Mouse (Mus musculus): Measurements from ENCODE around the gene Smim11. TPM values are rescaled to one million over a fixed set of nuclear protein-coding genes. Genes with fewer than 3 reads are reported as not detected.

Smim11 gene
- total and polyA plus RNA-seq, 3 experiments = 85.8 to 127 (median 93.0) TPM

GRCm38 (mm10) chr16:92357566-92357965, 56.5 kb downstream of the Smim11 start:
- in situ Hi-C loops (cut with MboI; ENCODE audit: low pct_ligation_motif_present, low pct_unique_long_range_greater_than_20kb, low sequenced_read_pairs) = no loop called here
- Histone ChIP-seq H3K79me2 (replicated peaks; ENCODE audit: control insufficient read depth, extremely low read depth, insufficient read depth, poor library complexity, severe bottlenecking) (no peaks in the 10 kb centered on the region), H3K4me1 (ENCODE audit: control insufficient read depth in 1 of 2, insufficient read depth in 2 of 2) (peaks cover 23 to 46% of the 10 kb centered on the region in 2 experiments), H3K4me3 (replicated peaks in 1 of 3; ENCODE audit: low read depth in 2 of 3, low read length in 2 of 3, poor library complexity in 1 of 3) (no peak overlapping the region), H3K27ac (ENCODE audit: insufficient read depth, low read depth) (no peak overlapping the region), H3K36me3 (replicated peaks in 1 of 2; ENCODE audit: control insufficient read depth in 1 of 2, insufficient read depth in 1 of 2, low read length in 1 of 2) (no peaks in the 10 kb centered on the region), H3K4me2 (ENCODE audit: insufficient read depth, low read depth, poor library complexity, severe bottlenecking) (no peak overlapping the region), H3K9me3 (replicated peaks; ENCODE audit: low read length) (no peaks in the 10 kb centered on the region), H3K9ac (ENCODE audit: insufficient read depth, low read depth) (no peak overlapping the region), H3K27me3 (replicated peaks) (peaks cover 12% of the 10 kb centered on the region)
- no peak for DNase-seq (ENCODE audit: extremely low read depth)
- 0 out of 2 replicates have a peak, but pooled peaks have one; percentile 46 for TF ChIP-seq RCOR1 (conservative IDR thresholded peaks at IDR 0.05; ENCODE audit: low read depth, low read length)
- TF ChIP-seq NELFE (IDR thresholded peaks at IDR 0.05; ENCODE audit: low read depth, low read length) = no peak
- TF ChIP-seq MYC (IDR thresholded peaks at IDR 0.05; ENCODE audit: low read depth, low read length) = no peak
- no peak for TF ChIP-seq MEF2A (IDR thresholded peaks at IDR 0.05; ENCODE audit: borderline replicate concordance, low read depth, low read length)
- peak; percentile 40; the same call in 1 of the 2 replicates for TF ChIP-seq EP300 (IDR thresholded peaks at IDR 0.05; ENCODE audit: low read length)
- TF ChIP-seq BHLHE40 (IDR thresholded peaks at IDR 0.05; ENCODE audit: low read depth, low read length) = peak; percentile 71
- 0 out of 2 replicates have a peak, but pooled peaks have one; percentile 11 for TF ChIP-seq CHD2 (IDR thresholded peaks at IDR 0.05; ENCODE audit: low read length)
- no peak for TF ChIP-seq USF2 (conservative IDR thresholded peaks at IDR 0.05; ENCODE audit: low read depth, low read length)
- TF ChIP-seq SMC3 (IDR thresholded peaks at IDR 0.05; ENCODE audit: low read depth, low read length) = no peak
- no peak for TF ChIP-seq PAX5 (IDR thresholded peaks at IDR 0.05; ENCODE audit: low read length)
- no peak for TF ChIP-seq IRF4 (IDR thresholded peaks at IDR 0.05; ENCODE audit: low read depth, low read length)
- TF ChIP-seq ETS1 (conservative IDR thresholded peaks at IDR 0.05; ENCODE audit: low read depth, low read length) = peak; percentile 49
- no peak for TF ChIP-seq RAD21 (IDR thresholded peaks at IDR 0.05; ENCODE audit: low read depth, low read length)
- 0 out of 2 replicates have a peak, but pooled peaks have one; percentile 20 for TF ChIP-seq MAFK (IDR thresholded peaks at IDR 0.05; ENCODE audit: insufficient replicate concordance, low read length)
- TF ChIP-seq TCF12 (IDR thresholded peaks at IDR 0.05; ENCODE audit: low read depth, low read length) = peak; percentile 41; the same call in 1 of the 2 replicates
- dilution Hi-C loops (cut with MboI; ENCODE audit: extremely low pct_ligation_motif_present, extremely low pct_unique_long_range_greater_than_20kb, low sequenced_read_pairs) = no loop called here

GRCm38 (mm10) chr16:92358734-92359133, 57.6 kb downstream of the Smim11 start:
- Histone ChIP-seq H3K27ac (ENCODE audit: insufficient read depth, low read depth) (no peak overlapping the region), H3K79me2 (replicated peaks; ENCODE audit: control insufficient read depth, extremely low read depth, insufficient read depth, poor library complexity, severe bottlenecking) (no peaks in the 10 kb centered on the region), H3K36me3 (replicated peaks in 1 of 2; ENCODE audit: control insufficient read depth in 1 of 2, insufficient read depth in 1 of 2, low read length in 1 of 2) (no peaks in the 10 kb centered on the region), H3K4me1 (ENCODE audit: control insufficient read depth in 1 of 2, insufficient read depth in 2 of 2) (peaks cover 19 to 43% of the 10 kb centered on the region in 2 experiments), H3K4me2 (ENCODE audit: insufficient read depth, low read depth, poor library complexity, severe bottlenecking) (no peak overlapping the region), H3K9ac (ENCODE audit: insufficient read depth, low read depth) (no peak overlapping the region), H3K27me3 (replicated peaks) (peaks cover 12% of the 10 kb centered on the region), H3K4me3 (replicated peaks in 1 of 3; ENCODE audit: low read depth in 2 of 3, low read length in 2 of 3, poor library complexity in 1 of 3) (no peak overlapping the region), H3K9me3 (replicated peaks; ENCODE audit: low read length) (no peaks in the 10 kb centered on the region)
- in situ Hi-C loops (cut with MboI; ENCODE audit: low pct_ligation_motif_present, low pct_unique_long_range_greater_than_20kb, low sequenced_read_pairs) = no loop called here
- TF ChIP-seq ZMIZ1 (IDR thresholded peaks at IDR 0.05; ENCODE audit: low read depth, low read length) (no peak), EP300 (IDR thresholded peaks at IDR 0.05; ENCODE audit: low read length) (no peak), HCFC1 (IDR thresholded peaks at IDR 0.05; ENCODE audit: low read depth, low read length) (no peak), TBP (conservative IDR thresholded peaks at IDR 0.05; ENCODE audit: low read depth, low read length) (no peak), E2F4 (IDR thresholded peaks at IDR 0.05; ENCODE audit: insufficient replicate concordance, low read depth, low read length) (no peak), USF2 (conservative IDR thresholded peaks at IDR 0.05; ENCODE audit: low read depth, low read length) (no peak), NELFE (IDR thresholded peaks at IDR 0.05; ENCODE audit: low read depth, low read length) (no peak), GABPA (IDR thresholded peaks at IDR 0.05; ENCODE audit: insufficient replicate concordance, low read depth, low read length) (no peak), UBTF (IDR thresholded peaks at IDR 0.05; ENCODE audit: low read depth, low read length) (no peak), MYC (IDR thresholded peaks at IDR 0.05; ENCODE audit: low read depth, low read length) (no peak)
- DNase-seq (ENCODE audit: extremely low read depth) = no peak
- dilution Hi-C loops (cut with MboI; ENCODE audit: extremely low pct_ligation_motif_present, extremely low pct_unique_long_range_greater_than_20kb, low sequenced_read_pairs) = no loop called here

Measured in CH12.LX (cell line).